15 mouse cellular contexts compared by ENCODE assay signal in the genomic region with DNA sequence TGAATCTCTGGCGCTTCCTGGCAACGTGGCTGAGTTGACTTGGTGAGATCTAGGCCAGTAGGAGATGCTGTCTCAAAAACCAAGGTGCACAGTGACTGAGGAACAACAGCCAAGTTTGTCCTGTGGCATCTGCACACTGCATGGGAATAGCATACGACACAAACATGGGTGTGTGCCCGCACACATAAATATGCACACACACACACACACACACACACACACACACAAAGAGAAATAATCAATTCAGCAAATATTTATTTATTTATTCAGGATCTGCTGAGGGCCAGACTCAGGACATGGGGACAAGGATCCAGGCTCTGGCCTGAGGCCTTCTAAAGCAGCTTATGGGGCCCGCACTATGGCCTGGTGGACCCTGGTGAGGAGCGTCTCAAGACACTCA.
"Had no signal": no experiment of that assay in that cellular context is flagged by ENCODE, and none has a peak within 500 bp of the region (broad histone marks: within the 10 kb centered on the region; RNA-seq: fewer than 3 reads in every experiment).

No protein-coding gene starts in this region.

- H3K9me3 ChIP-seq: neural tube, embryonic 15.5 days; stomach, embryonic 15.5 days had no signal

- DNase-seq: retina, postnatal 1 day; right cerebral cortex, adult 18-20 months; right cerebral cortex, postnatal 14 days; right cerebral cortex, postnatal 25 days; right cerebral cortex, postnatal 4 days; spleen, adult 18-20 months; thymus, adult 18-20 months; thymus, adult 2 months; thymus, postnatal 14 days; thymus, postnatal 25 days; thymus, postnatal 36 days; thymus, postnatal 4 days had no signal

- H3K27ac ChIP-seq: neural tube, embryonic 15.5 days; stomach, embryonic 15.5 days; stomach, postnatal 0 days had no signal

- H3K4me2 ChIP-seq: neural tube, embryonic 15.5 days; stomach, embryonic 15.5 days had no signal

- H3K36me3 ChIP-seq: neural tube, embryonic 15.5 days; stomach, embryonic 15.5 days had no signal

- H3K4me3 ChIP-seq: neural tube, embryonic 15.5 days; stomach, embryonic 15.5 days had no signal

- H3K9ac ChIP-seq: neural tube, embryonic 15.5 days; stomach, embryonic 15.5 days had no signal

- H3K27me3 ChIP-seq: neural tube, embryonic 15.5 days; stomach, embryonic 15.5 days had no signal
